Mouse (Mus musculus) CD4-positive, CD25-positive, alpha-beta regulatory T cell, adult 4 months (primary cell): ENCODE measurements around the gene Top1. TPM values are rescaled to one million over a fixed set of nuclear protein-coding genes. Genes with fewer than 3 reads are reported as not detected.

Experiments used
- ATAC-seq: one replicate; pipeline ENCODE4 v1.8.0; 2017
- polyA plus RNA-seq, 2 experiments: library from polyadenylated mRNA; unstranded; fragments of 100-300 nt; shearing (Covaris generic); gene quantifications; one replicate each; pipeline ENCODE4 v1.2.1; 2017

Top1 gene
- polyA plus RNA-seq = 10 to 100 TPM; 73.9 to 91.0 TPM

GRCm38 (mm10) chr2:160645614-160646137 is at the start of gene Top1:
TSS of gene Top1 (plus strand) at chr2:160645888.
- ATAC-seq = peak; percentile 95

GRCm38 (mm10) chr2:160597582-160598281 is 48.0 kb upstream of the Top1 start:
- ATAC-seq = peak; percentile 89

DNA sequence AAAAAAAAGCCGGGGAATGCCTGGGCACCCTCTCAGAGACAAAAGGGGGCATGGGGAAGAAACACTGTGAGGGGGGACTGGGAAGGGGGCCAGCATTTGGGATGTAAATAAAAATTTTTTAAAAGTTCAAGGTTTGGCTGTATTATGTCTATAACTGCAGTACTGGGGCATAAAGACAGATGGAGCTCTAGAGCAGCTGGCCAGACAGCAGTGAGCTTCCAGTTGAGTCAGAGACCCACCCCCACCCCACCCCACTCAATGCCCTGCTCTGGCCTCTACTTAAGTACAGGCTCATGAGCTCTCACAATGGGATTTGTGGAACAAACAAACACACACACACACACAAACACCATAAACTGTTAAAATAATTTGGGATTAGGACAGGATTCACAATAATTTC is 43.9 kb upstream of the Top1 start:
- peak; percentile 60 for ATAC-seq

DNA sequence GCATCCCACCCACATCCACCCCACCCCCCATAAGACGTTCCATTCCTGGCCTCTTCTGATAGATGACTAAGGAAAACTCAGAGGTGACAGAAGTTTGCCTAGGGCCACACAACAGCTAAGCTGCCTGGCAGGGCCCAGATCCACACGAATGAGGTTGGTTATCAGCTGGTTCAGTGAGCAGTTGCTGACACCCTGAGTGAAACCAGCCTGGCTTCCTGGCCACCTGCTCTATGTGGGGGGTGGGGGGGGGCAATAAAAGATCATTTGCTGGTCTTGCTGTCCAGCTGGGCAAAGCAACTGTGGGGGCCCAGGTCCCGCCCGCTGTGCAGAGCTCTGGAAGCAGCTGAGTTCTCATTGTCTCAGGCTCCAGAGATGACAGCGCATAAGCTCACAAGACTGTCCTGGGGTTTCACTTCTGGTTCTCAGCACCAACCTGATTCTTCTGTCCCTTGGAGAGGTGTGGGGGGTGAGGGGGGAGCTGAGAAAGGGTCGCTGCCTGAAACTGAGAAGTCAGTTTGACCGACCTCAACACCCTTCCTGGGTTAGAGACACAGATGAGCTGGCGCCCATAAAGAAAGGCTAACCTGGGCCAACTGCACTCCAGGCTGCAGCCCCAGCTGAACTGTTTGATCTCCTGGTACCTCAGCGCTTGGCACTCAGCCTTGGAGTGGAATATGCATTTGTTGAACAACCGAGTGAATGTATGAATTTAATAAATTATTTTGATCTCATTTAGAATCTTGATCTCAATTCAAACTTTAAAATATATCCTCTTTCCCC is 42.3 kb upstream of the Top1 start:
- ATAC-seq = no peak

DNA sequence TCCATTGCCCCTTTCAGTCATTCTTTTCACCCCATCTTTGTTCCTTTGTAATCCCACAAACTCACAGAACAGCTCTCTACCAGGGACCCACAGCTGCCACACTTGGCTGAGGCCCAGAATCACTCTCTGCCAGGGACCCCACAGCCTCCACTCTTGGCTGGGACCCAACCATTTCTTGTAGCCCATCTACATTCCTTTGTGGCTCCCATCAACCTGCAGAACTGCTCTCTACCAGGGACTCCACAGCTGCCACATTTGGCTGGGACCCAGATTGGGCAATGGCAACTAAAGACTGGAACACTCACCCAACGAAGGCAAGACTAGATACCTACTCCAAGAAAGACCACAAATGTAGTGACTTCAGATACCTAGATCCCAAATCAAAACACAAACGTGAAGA is 35.7 kb upstream of the Top1 start:
- no peak for ATAC-seq

GRCm38 (mm10) chr2:160613186-160613919 is 32.3 kb upstream of the Top1 start:
- ATAC-seq = no peak

GRCm38 (mm10) chr2:160617741-160618140 is 27.9 kb upstream of the Top1 start:
- ATAC-seq = no peak

- no peak for ATAC-seq
These were observed 27.0 kb upstream of the Top1 start for GRCm38 (mm10) chr2:160618619-160619220.

- no peak for ATAC-seq
These were observed 26.4 kb upstream of the Top1 start for GRCm38 (mm10) chr2:160619300-160619699.

GRCm38 (mm10) chr2:160619831-160620230 is 25.9 kb upstream of the Top1 start:
- ATAC-seq = no peak

- ATAC-seq = no peak
These were observed 25.3 kb upstream of the Top1 start for GRCm38 (mm10) chr2:160620279-160620963.

DNA sequence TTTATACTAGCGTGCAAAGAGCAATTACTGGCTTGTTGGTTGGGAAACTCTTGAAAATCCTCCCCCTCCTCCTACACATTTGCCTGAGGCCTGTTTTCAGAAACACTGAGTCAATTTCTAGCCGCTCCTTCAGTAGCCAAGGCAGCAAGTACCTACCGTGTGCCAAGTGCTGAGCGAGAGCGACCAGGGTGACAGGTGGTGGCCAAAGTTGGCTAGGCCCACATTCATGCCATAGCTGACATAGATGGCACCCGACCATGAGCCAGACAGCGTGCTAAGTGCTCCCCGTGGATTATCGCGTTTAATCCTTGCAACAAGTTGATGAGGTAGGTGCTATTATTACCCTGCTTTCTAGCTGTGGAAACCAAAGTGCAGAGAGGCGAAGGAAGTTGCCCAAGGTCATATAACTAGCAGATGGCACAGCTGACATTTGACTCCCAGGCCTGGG is 24.7 kb upstream of the Top1 start:
- no peak for ATAC-seq

DNA sequence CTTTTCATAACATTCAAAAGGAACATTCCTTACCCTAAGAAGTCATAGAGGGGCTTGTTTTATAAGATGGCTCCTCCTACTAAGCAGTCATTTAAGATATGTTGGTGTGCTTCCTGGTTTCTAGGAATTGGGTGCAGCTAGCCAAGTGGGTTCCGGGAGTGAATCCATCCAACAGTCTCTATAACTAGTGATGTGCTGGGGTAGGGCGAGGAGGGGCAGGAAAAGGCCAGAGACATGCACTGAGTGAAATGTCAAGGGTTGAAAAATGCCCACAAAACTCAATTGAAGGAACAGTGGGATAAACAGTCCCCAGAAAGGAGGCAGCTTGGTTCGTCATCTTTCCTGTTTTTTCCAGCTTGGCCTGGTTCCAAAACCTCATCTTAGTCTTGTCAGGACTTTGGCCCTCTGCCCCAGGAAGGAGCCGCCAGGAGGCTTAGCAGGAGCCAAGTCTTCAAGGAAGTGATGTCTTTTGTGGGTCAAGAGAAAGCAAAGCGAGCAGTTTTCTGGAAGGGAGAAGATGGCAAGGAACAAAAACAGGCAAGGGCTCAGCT is 24.0 kb upstream of the Top1 start:
- no peak for ATAC-seq

GRCm38 (mm10) chr2:160622646-160623045 is 23.0 kb upstream of the Top1 start:
- ATAC-seq = no peak

GRCm38 (mm10) chr2:160623745-160624144 is 21.9 kb upstream of the Top1 start:
- ATAC-seq = no peak

- ATAC-seq = no peak
These were observed 18.3 kb upstream of the Top1 start for GRCm38 (mm10) chr2:160627207-160628025.

- ATAC-seq = no peak
These were observed 17.6 kb upstream of the Top1 start for GRCm38 (mm10) chr2:160628055-160628454.

GRCm38 (mm10) chr2:160628666-160629527 is 16.8 kb upstream of the Top1 start:
- no peak for ATAC-seq

- ATAC-seq = no peak
These were observed 16.2 kb upstream of the Top1 start for GRCm38 (mm10) chr2:160629528-160629830.
